Mouse (Mus musculus): Measurements from ENCODE around the gene Ankle1.

- TF ChIP-seq CTCF (IDR thresholded peaks at IDR 0.05; ENCODE audit: control insufficient read depth, insufficient read depth, insufficient read length) (peak; percentile 97), USF1 (IDR thresholded peaks at IDR 0.05; ENCODE audit: low read depth) (no peak), CEBPB (IDR thresholded peaks at IDR 0.05; ENCODE audit: low read depth) (no peak), MAX (IDR thresholded peaks at IDR 0.05) (peak; percentile 13), MYOG (IDR thresholded peaks at IDR 0.05; ENCODE audit: control insufficient read depth, extremely low read depth, insufficient read length) (no peak), MYOD1 (IDR thresholded peaks at IDR 0.05; ENCODE audit: control insufficient read depth, insufficient read length, low read depth) (peak; percentile 1), FOSL1 (IDR thresholded peaks at IDR 0.05; ENCODE audit: insufficient read depth, low read length, poor library complexity, severe bottlenecking) (no peak)
Observed at GRCm38 (mm10) chr8:71371236-71371848, 34.5 kb upstream of the Ankle1 start, which contains the start of gene Ocel1.
